Mouse (Mus musculus): ENCODE measurements at regions not wholly inside any gene's neighbourhood (a gene's known extent, or its start where the extent isn't known, plus 50 kb on each side); places are given as distances from the start of the nearest gene placed in this dataset.

DNA sequence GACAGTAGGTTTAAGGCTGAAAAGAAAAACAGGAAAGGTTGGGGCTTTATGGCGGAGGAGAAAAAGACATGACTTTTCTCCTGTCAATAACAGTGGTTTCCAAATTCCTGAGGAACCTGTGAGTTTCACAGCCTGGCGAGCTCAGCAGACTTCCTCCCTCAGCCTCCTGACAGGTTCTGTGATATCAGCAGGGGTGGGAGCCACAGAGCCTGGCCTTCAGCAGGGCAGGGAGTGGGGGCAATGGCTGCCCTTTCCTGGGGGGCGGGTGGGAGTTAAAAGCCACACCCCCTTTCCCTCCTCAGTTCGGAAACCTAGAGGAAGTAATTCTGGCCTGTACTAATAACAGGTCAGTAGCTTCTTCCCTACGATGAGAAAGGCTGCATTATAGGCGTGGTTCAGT lies 211.7 kb downstream of the Rchy1 start:
- no peak for TF ChIP-seq CTCF (IDR thresholded peaks at IDR 0.05)
- TF ChIP-seq POLR2A (IDR thresholded peaks at IDR 0.05; ENCODE audit: insufficient read depth, low read depth, low read length) = no peak
